ENCODE assay signal across 41 mouse cellular contexts in the genomic region with DNA sequence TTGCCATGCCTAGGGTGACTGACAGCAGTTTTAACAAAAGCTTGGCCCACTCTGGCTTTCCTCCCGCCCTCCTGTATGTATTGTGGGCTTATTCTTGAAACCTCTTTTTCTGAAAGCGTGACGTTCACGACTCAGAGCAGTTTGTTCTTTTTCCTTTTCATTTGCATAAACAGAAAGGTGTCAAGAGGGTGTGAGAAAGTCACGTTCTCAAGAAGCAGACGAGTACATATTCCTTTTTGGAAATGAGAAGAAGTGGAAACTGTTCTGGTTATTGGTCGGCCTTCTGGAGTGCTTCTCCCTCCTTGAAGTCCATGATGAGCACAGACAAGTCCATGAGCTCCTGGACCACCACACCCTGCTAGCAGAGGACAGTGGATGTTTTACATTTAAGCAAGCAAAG. TPM values are rescaled to one million over a fixed set of nuclear protein-coding genes. Genes with fewer than 3 reads are reported as not detected.
"Had no signal": no experiment of that assay in that cellular context is flagged by ENCODE, and none has a peak within 500 bp of the region (broad histone marks: within the 10 kb centered on the region; RNA-seq: fewer than 3 reads in every experiment).

No protein-coding gene starts in this region.

- H3K4me1 ChIP-seq: heart, embryonic 10.5 days; heart, embryonic 12.5 days; hindbrain, embryonic 10.5 days; hindbrain, embryonic 12.5 days; intestine, embryonic 15.5 days; limb, embryonic 10.5 days; limb, embryonic 12.5 days; liver, embryonic 13.5 days; liver, embryonic 15.5 days had no signal

- DNase-seq: gastrocnemius, adult 2 months; gastrocnemius, postnatal 10 days; gastrocnemius, postnatal 25 days; heart, adult 18-20 months; heart, postnatal 10 days; heart, postnatal 4 days; kidney, adult 18-20 months; kidney, adult 8-10 months; kidney, postnatal 10 days; kidney, postnatal 25 days; kidney, postnatal 4 days; liver; liver, embryonic 13.5 days had no signal

- H3K4me3 ChIP-seq: gastrocnemius, adult 2 months; heart, embryonic 10.5 days; heart, embryonic 12.5 days; hindbrain, embryonic 10.5 days; hindbrain, embryonic 12.5 days; intestine, embryonic 15.5 days; layer of hippocampus, adult 2 months; limb, embryonic 10.5 days; limb, embryonic 12.5 days; liver, embryonic 13.5 days; liver, embryonic 15.5 days had no signal

- H3K4me2 ChIP-seq: heart, embryonic 12.5 days; hindbrain, embryonic 12.5 days; hindbrain, embryonic 14.5 days; intestine, embryonic 15.5 days; limb, embryonic 12.5 days; liver, embryonic 11.5 days; liver, embryonic 13.5 days; liver, embryonic 15.5 days had no signal

- H3K9ac ChIP-seq: heart, embryonic 12.5 days; hindbrain, embryonic 12.5 days; hindbrain, embryonic 14.5 days; intestine, embryonic 15.5 days; limb, embryonic 12.5 days; liver, embryonic 13.5 days; liver, embryonic 15.5 days had no signal

- H3K27ac ChIP-seq: gastrocnemius, adult 2 months; heart, embryonic 10.5 days; hindbrain, embryonic 10.5 days; hindbrain, embryonic 12.5 days; hindbrain, embryonic 14.5 days; intestine, embryonic 15.5 days; layer of hippocampus, adult 2 months; limb, embryonic 10.5 days; limb, embryonic 12.5 days; liver, embryonic 13.5 days; liver, embryonic 15.5 days had no signal

- H3K9me3 ChIP-seq: heart, embryonic 10.5 days; hindbrain, embryonic 10.5 days; hindbrain, embryonic 12.5 days; intestine, embryonic 15.5 days; limb, embryonic 10.5 days; limb, embryonic 12.5 days; liver, embryonic 13.5 days; liver, embryonic 15.5 days had no signal

- ATAC-seq: hindbrain, embryonic 16.5 days; inflammation-experienced regulatory T-cells, adult 6 months; intestine, embryonic 15.5 days; intestine, postnatal 0 days had no signal

- H3K36me3 ChIP-seq: heart, embryonic 10.5 days; heart, embryonic 12.5 days; hindbrain, embryonic 10.5 days; hindbrain, embryonic 12.5 days; intestine, embryonic 15.5 days; limb, embryonic 10.5 days; limb, embryonic 12.5 days; liver, embryonic 13.5 days; liver, embryonic 15.5 days had no signal

- H3K27me3 ChIP-seq: heart, embryonic 12.5 days; hindbrain, embryonic 12.5 days; intestine, embryonic 15.5 days; limb, embryonic 12.5 days; liver, embryonic 13.5 days; liver, embryonic 15.5 days had no signal

RNA-seq across cellular contexts. Expression of a gene that starts 9.3 kb away (rescaled TPM):
- total RNA-seq: gastrocnemius, adult 2 months; gastrocnemius, postnatal 10 days; gastrocnemius, postnatal 25 days; gastrocnemius, postnatal 4 days; granulocyte monocyte progenitor cell, adult 5-6 weeks; heart, adult 18-20 months; heart, adult 8-10 months; heart, postnatal 10 days; heart, postnatal 25 days; heart, postnatal 4 days; layer of hippocampus, adult 2 months; layer of hippocampus, postnatal 10 days; layer of hippocampus, postnatal 25 days; left cerebral cortex, adult 8-10 months; left cerebral cortex, postnatal 10 days; left cerebral cortex, postnatal 36 days had no signal
- polyA plus RNA-seq: heart, embryonic 10.5 days; heart, embryonic 12.5 days; heart, embryonic 14.5 days; heart, embryonic 16.5 days; hindbrain, embryonic 10.5 days; hindbrain, embryonic 12.5 days; hindbrain, embryonic 14.5 days; hindbrain, embryonic 16.5 days; inflammation-experienced regulatory T-cells, adult 6 months; intestine, embryonic 15.5 days; intestine, postnatal 0 days; kidney, embryonic 14.5 days; kidney, embryonic 16.5 days; limb, embryonic 10.5 days; limb, embryonic 12.5 days; limb, embryonic 14.5 days; liver, embryonic 11.5 days; liver, embryonic 13.5 days; liver, embryonic 15.5 days had no signal

RNA-seq across cellular contexts. Expression of a gene that starts 14.0 kb away (rescaled TPM):
- total RNA-seq: gastrocnemius, adult 2 months; gastrocnemius, postnatal 10 days; gastrocnemius, postnatal 25 days; gastrocnemius, postnatal 4 days; granulocyte monocyte progenitor cell, adult 5-6 weeks; heart, adult 18-20 months; heart, adult 8-10 months; heart, postnatal 10 days; heart, postnatal 25 days; heart, postnatal 4 days; layer of hippocampus, adult 2 months; layer of hippocampus, postnatal 10 days; layer of hippocampus, postnatal 25 days; left cerebral cortex, adult 8-10 months; left cerebral cortex, postnatal 10 days; left cerebral cortex, postnatal 36 days had no signal
- polyA plus RNA-seq: heart, embryonic 10.5 days; heart, embryonic 12.5 days; heart, embryonic 14.5 days; heart, embryonic 16.5 days; hindbrain, embryonic 10.5 days; hindbrain, embryonic 12.5 days; hindbrain, embryonic 14.5 days; hindbrain, embryonic 16.5 days; inflammation-experienced regulatory T-cells, adult 6 months; intestine, embryonic 15.5 days; kidney, embryonic 14.5 days; kidney, embryonic 16.5 days; limb, embryonic 10.5 days; limb, embryonic 12.5 days; limb, embryonic 14.5 days; liver, embryonic 11.5 days; liver, embryonic 13.5 days; liver, embryonic 15.5 days had no signal
